Comparison of ENCODE assay signal across 22 mouse cellular contexts in the genomic region with DNA sequence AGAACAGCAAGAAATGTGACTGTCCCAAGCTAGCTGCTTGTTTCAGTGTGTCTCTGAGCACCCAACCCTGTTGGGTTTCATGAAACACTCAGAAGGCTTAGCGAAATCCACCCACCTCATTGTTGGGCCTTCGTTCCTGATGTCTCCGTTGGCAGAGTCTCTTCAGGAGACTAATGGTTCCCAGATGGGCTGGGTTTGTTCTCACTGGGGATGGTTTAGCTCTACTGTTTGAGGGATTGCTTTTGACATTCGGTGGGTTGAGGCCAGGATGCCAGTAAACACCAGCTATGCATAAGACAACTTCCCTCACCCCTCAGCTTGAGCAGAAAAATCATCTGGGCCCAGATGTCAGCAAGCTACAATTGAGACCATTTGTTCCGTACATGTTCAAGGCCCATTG.
"Had no signal": no experiment of that assay in that cellular context is flagged by ENCODE, and none has a peak within 500 bp of the region (broad histone marks: within the 10 kb centered on the region; RNA-seq: fewer than 3 reads in every experiment).

No protein-coding gene starts in this region.

- H3K27ac ChIP-seq: kidney, postnatal 0 days; layer of hippocampus, adult 2 months; limb, embryonic 13.5 days; liver, embryonic 12.5 days; liver, embryonic 15.5 days; lung, embryonic 15.5 days; midbrain, embryonic 10.5 days; midbrain, embryonic 13.5 days; neural tube, embryonic 13.5 days; stomach, embryonic 15.5 days had no signal

- H3K27me3 ChIP-seq: limb, embryonic 13.5 days; liver, embryonic 12.5 days; liver, embryonic 15.5 days; lung, embryonic 15.5 days; megakaryocyte, embryonic 14.5 days; midbrain, embryonic 13.5 days; neural tube, embryonic 13.5 days; stomach, embryonic 15.5 days had no signal

- H3K36me3 ChIP-seq: limb, embryonic 10.5 days; limb, embryonic 13.5 days; liver, embryonic 15.5 days; lung, embryonic 15.5 days; midbrain, embryonic 10.5 days; midbrain, embryonic 13.5 days; neural tube, embryonic 13.5 days; stomach, embryonic 15.5 days had no signal

- DNase-seq: layer of hippocampus, adult 9-11 months; liver; lung, adult 18-20 months; lung, postnatal 10 days; lung, postnatal 36 days; right cerebral cortex, postnatal 14 days; right cerebral cortex, postnatal 4 days; thymus, postnatal 25 days had no signal

- H3K4me2 ChIP-seq: limb, embryonic 13.5 days; liver, embryonic 12.5 days; liver, embryonic 15.5 days; lung, embryonic 15.5 days; midbrain, embryonic 13.5 days; neural tube, embryonic 13.5 days; stomach, embryonic 15.5 days had no signal

- H3K9me3 ChIP-seq: limb, embryonic 13.5 days; liver, embryonic 12.5 days; liver, embryonic 15.5 days; lung, embryonic 15.5 days; midbrain, embryonic 10.5 days; midbrain, embryonic 13.5 days; neural tube, embryonic 13.5 days; stomach, embryonic 15.5 days had no signal

- H3K4me1 ChIP-seq: liver, embryonic 12.5 days; liver, embryonic 15.5 days; lung, embryonic 15.5 days; neural tube, embryonic 13.5 days; stomach, embryonic 15.5 days had no signal

- ATAC-seq: liver, embryonic 12.5 days; midbrain, embryonic 13.5 days; midbrain, embryonic 16.5 days had no signal

- H3K9ac ChIP-seq: limb, embryonic 13.5 days; liver, embryonic 12.5 days; liver, embryonic 15.5 days; lung, embryonic 15.5 days; midbrain, embryonic 13.5 days; neural tube, embryonic 13.5 days; stomach, embryonic 15.5 days had no signal

- H3K4me3 ChIP-seq: layer of hippocampus, adult 2 months; limb, embryonic 10.5 days; limb, embryonic 13.5 days; liver, embryonic 12.5 days; liver, embryonic 15.5 days; lung, embryonic 15.5 days; megakaryocyte, embryonic 14.5 days; midbrain, embryonic 10.5 days; midbrain, embryonic 13.5 days; myocyte; neural tube, embryonic 13.5 days; stomach, embryonic 15.5 days had no signal
